Comparison of ENCODE assay signal across 14 mouse cellular contexts in genomic region chr5:120514031-120514677, GRCm38 (mm10). TPM values are rescaled to one million over a fixed set of nuclear protein-coding genes. Genes with fewer than 3 reads are reported as not detected.
DNase-seq lines count a peak whose midpoint lies in the region; ATAC-seq and TF ChIP-seq lines count a peak whose summit lies in the region.
"Had no signal": no experiment of that assay in that cellular context is flagged by ENCODE, and none has a peak within 500 bp of the region (broad histone marks: within the 10 kb centered on the region; RNA-seq: fewer than 3 reads in every experiment).

No protein-coding gene starts in this region.

- no peak overlapping the region for H3K4me2 ChIP-seq in kidney, embryonic 16.5 days (replicated peaks; ENCODE audit: low read depth, low read length)
- H3K4me2 ChIP-seq: heart, embryonic 15.5 days had no signal

- POLR2A ChIA-PET in Patski (lab: Charles Lee) = interaction anchor here (0.6 to 0.8 kb wide), 2 partner anchors 49 to 67 kb away, joined by 3 read pairs; no protein-coding TSS in a partner anchor

- no peak for ATAC-seq in kidney, embryonic 16.5 days (ENCODE audit: low FRiP score, low TSS enrichment)
- ATAC-seq in Patski = peak; percentile 41
- peak; percentile 16 for ATAC-seq in monocyte, adult 5-6 weeks (replicated peaks; ENCODE audit: insufficient number of reproducible peaks, low FRiP score, low TSS enrichment, poor library complexity, severe bottlenecking)

- H3K27ac ChIP-seq in kidney, embryonic 16.5 days (ENCODE audit: low read length) = peak overlapping the region; percentile 59
- H3K27ac ChIP-seq: heart, embryonic 15.5 days had no signal

- H3K9ac ChIP-seq in kidney, embryonic 16.5 days (replicated peaks; ENCODE audit: low read length) = 0 out of 2 replicates have a peak overlapping the region, but pooled peaks have one; percentile 19
- H3K9ac ChIP-seq: heart, embryonic 15.5 days had no signal

- CTCF ChIA-PET in Patski (lab: Charles Lee) = interaction anchor here (0.8 to 1.6 kb wide), 5 partner anchors 19 to 91 kb away, joined by 3 to 7 read pairs (median 3); no protein-coding TSS in a partner anchor

- H3K27me3 ChIP-seq in kidney, embryonic 16.5 days (ENCODE audit: insufficient read depth, low read length) = no peaks in the 10 kb centered on the region
- no peaks in the 10 kb centered on the region for H3K27me3 ChIP-seq in Patski

- no peak for TF ChIP-seq CTCF in Patski (IDR thresholded peaks at IDR 0.05)

- no peaks in the 10 kb centered on the region for H3K36me3 ChIP-seq in kidney, embryonic 16.5 days (ENCODE audit: insufficient read depth, low read length)
- H3K36me3 ChIP-seq: heart, embryonic 15.5 days had no signal

- H3K4me1 ChIP-seq in kidney, embryonic 16.5 days (ENCODE audit: insufficient read depth, low read length) = peaks cover 44% of the 10 kb centered on the region

- H3K4me3 ChIP-seq in kidney, embryonic 16.5 days (ENCODE audit: low read length) = no peak overlapping the region
- H3K4me3 ChIP-seq: heart, embryonic 15.5 days had no signal

- in situ Hi-C loops in Patski (cut with MboI; ENCODE audit: low pct_unique_long_range_greater_than_20kb) = loop anchor here (25.0 kb wide), 1 partner anchor 673 kb away; the partner anchor contains the start of gene Ptpn11

- WGBS in kidney, embryonic 16.5 days = 56% methylated on average over 9 of the region's 9 CpGs

- peaks cover 2% of the 10 kb centered on the region; the same call in 1 of the 2 replicates for H3K9me3 ChIP-seq in kidney, embryonic 16.5 days (ENCODE audit: low read length)
- H3K9me3 ChIP-seq: heart, embryonic 15.5 days had no signal

- no peak for DNase-seq in kidney, postnatal 10 days
- no peak for DNase-seq in Patski (ENCODE audit: low read depth, low spot score)
- DNase-seq in fat pad, adult 2 months (ENCODE audit: extremely low read depth, low read depth, low spot score) = peak; percentile 46
- no peak for DNase-seq in frontal cortex, adult 2 months (ENCODE audit: extremely low spot score in 1 of 2, low spot score in 1 of 2)
- DNase-seq in testis, postnatal 10 days (ENCODE audit: low spot score) = no peak
- DNase-seq: right cerebral cortex, postnatal 25 days had no signal

RNA-seq across cellular contexts. Expression of gene Slc8b1, which starts 3.2 kb away (rescaled TPM):
- polyA plus RNA-seq in kidney, embryonic 16.5 days (2015; fragmentation: Nextera tagmentation; extraction: Ambion mirVana) = 10.1 and 14.2 TPM in 2 replicates
- polyA plus RNA-seq in Patski (2021) = 13.4 TPM
- total RNA-seq in monocyte, adult 5-6 weeks (2017) = 72.9 to 104 TPM (median 90.4 TPM) in 3 replicates
- polyA plus RNA-seq in frontal cortex, adult 2 months (2012; rRNA removed) = 5.9 and 6.4 TPM in 2 replicates

RNA-seq across cellular contexts. Expression of gene Plbd2, which starts 10.7 kb away (rescaled TPM):
- polyA plus RNA-seq in kidney, embryonic 16.5 days (2015; fragmentation: Nextera tagmentation; extraction: Ambion mirVana) = 54.9 and 57.3 TPM in 2 replicates
- polyA plus RNA-seq in Patski (2021) = 97.1 TPM
- total RNA-seq in monocyte, adult 5-6 weeks (2017) = 8.9 to 11.3 TPM (median 11.2 TPM) in 3 replicates
- polyA plus RNA-seq in frontal cortex, adult 2 months (2012; rRNA removed) = 38.8 and 42.7 TPM in 2 replicates

RNA-seq across cellular contexts. Expression of gene Sds, which starts 37.8 kb away (rescaled TPM):
- not detected in 2 replicates for polyA plus RNA-seq in kidney, embryonic 16.5 days (2015; fragmentation: Nextera tagmentation; extraction: Ambion mirVana)
- polyA plus RNA-seq in Patski (2021) = 1.3 TPM
- not detected in 3 replicates for total RNA-seq in monocyte, adult 5-6 weeks (2017)
- polyA plus RNA-seq in frontal cortex, adult 2 months (2012; rRNA removed) = 0.40 TPM in 1 of 2 replicates, not detected in the other
- total RNA-seq: megakaryocyte, adult 5-6 weeks; MEL had no signal
- polyA plus RNA-seq: brain, embryonic 14.5 days; heart, embryonic 15.5 days; intestine, embryonic 14.5 days; neural tube, embryonic 11.5 days had no signal

RNA-seq across cellular contexts. Expression of gene Sdsl, which starts 41.5 kb away (rescaled TPM):
- polyA plus RNA-seq in kidney, embryonic 16.5 days (2015; fragmentation: Nextera tagmentation; extraction: Ambion mirVana) = 13.3 and 15.3 TPM in 2 replicates
- 18.5 TPM for polyA plus RNA-seq in Patski (2021)
- not detected in 3 replicates for total RNA-seq in monocyte, adult 5-6 weeks (2017)
- 6.9 and 7.1 TPM in 2 replicates for polyA plus RNA-seq in frontal cortex, adult 2 months (2012; rRNA removed)
